Comparison of ENCODE assay signal across 9 mouse cellular contexts in genomic region chr1:36071176-36071575, GRCm38 (mm10). TPM values are rescaled to one million over a fixed set of nuclear protein-coding genes. Genes with fewer than 3 reads are reported as not detected.
DNase-seq lines count a peak whose midpoint lies in the region; ATAC-seq and TF ChIP-seq lines count a peak whose summit lies in the region.
"Had no signal": no experiment of that assay in that cellular context is flagged by ENCODE, and none has a peak within 500 bp of the region (broad histone marks: within the 10 kb centered on the region; RNA-seq: fewer than 3 reads in every experiment).

No protein-coding gene starts in this region.

- no peak for TF ChIP-seq CTCF in heart, postnatal 0 days (IDR thresholded peaks at IDR 0.05; ENCODE audit: low read depth)
- TF ChIP-seq CTCF in MEL (IDR thresholded peaks at IDR 0.05 in 2 of 3, conservative IDR thresholded peaks at IDR 0.05 in 1 of 3; ENCODE audit: control insufficient read depth in 1 of 3, insufficient read depth in 1 of 3, low read depth in 2 of 3, low read length in 3 of 3, poor library complexity in 1 of 3, severe bottlenecking in 1 of 3), result no peak

- H3K9ac ChIP-seq in heart, postnatal 0 days (replicated peaks; ENCODE audit: low read depth, low read length), result no peak overlapping the region
- H3K9ac ChIP-seq in MEL (ENCODE audit: control insufficient read depth, low read depth, low read length, poor library complexity, severe bottlenecking), result peak overlapping the region; percentile 78
- H3K9ac ChIP-seq in hindbrain, embryonic 11.5 days (ENCODE audit: low read depth, low read length), result no peak overlapping the region
- H3K9ac ChIP-seq in midbrain, embryonic 13.5 days (replicated peaks), result peak overlapping the region; percentile 79; the same call in 1 of the 2 replicates

- TF ChIP-seq EP300 in heart, postnatal 0 days (IDR thresholded peaks at IDR 0.05; ENCODE audit: low read depth), result no peak
- TF ChIP-seq EP300 in MEL (IDR thresholded peaks at IDR 0.05; ENCODE audit: low read depth in 1 of 2, low read length in 2 of 2), result no peak

- H3K4me2 ChIP-seq in heart, postnatal 0 days (ENCODE audit: low read depth, low read length), result peak overlapping the region; percentile 98; the same call in 1 of the 2 replicates
- H3K4me2 ChIP-seq in hindbrain, embryonic 11.5 days (replicated peaks; ENCODE audit: low read depth, low read length), result peak overlapping the region; percentile 97
- peak overlapping the region; percentile 73 for H3K4me2 ChIP-seq in midbrain, embryonic 13.5 days (replicated peaks)

- TF ChIP-seq RAD21 in MEL (IDR thresholded peaks at IDR 0.05; ENCODE audit: low read depth, low read length), result no peak

- no peaks in the 10 kb centered on the region for H3K27me3 ChIP-seq in heart, postnatal 0 days (ENCODE audit: control insufficient read depth, insufficient read depth, low read length)
- no peaks in the 10 kb centered on the region for H3K27me3 ChIP-seq in MEL (ENCODE audit: control insufficient read depth in 1 of 2, insufficient read depth in 2 of 2, low read length in 2 of 2)
- H3K27me3 ChIP-seq in hindbrain, embryonic 11.5 days (ENCODE audit: control insufficient read depth, insufficient read depth, low read length), result no peaks in the 10 kb centered on the region
- peaks cover 3% of the 10 kb centered on the region; the same call in 1 of the 2 replicates for H3K27me3 ChIP-seq in midbrain, embryonic 13.5 days
- H3K27me3 ChIP-seq: Patski had no signal

- peaks cover 8% of the 10 kb centered on the region; the same call in 1 of the 2 replicates for H3K36me3 ChIP-seq in heart, postnatal 0 days (replicated peaks; ENCODE audit: control insufficient read depth, insufficient read depth, low read length)
- peaks cover 3 to 21% of the 10 kb centered on the region in 2 experiments for H3K36me3 ChIP-seq in MEL (ENCODE audit: control insufficient read depth in 1 of 2, insufficient read depth in 2 of 2, low read length in 2 of 2)
- H3K36me3 ChIP-seq in hindbrain, embryonic 11.5 days (ENCODE audit: control insufficient read depth, insufficient read depth, low read length), result no peaks in the 10 kb centered on the region
- peaks cover 5% of the 10 kb centered on the region; the same call in 1 of the 2 replicates for H3K36me3 ChIP-seq in midbrain, embryonic 13.5 days

- no peak overlapping the region for H3K4me3 ChIP-seq in heart, postnatal 0 days (ENCODE audit: low read depth, low read length)
- H3K4me3 ChIP-seq in MEL (ENCODE audit: control insufficient read depth in 1 of 2, insufficient read depth in 1 of 2, low read depth in 2 of 2, low read length in 2 of 2), result peak overlapping the region; percentile 83 to 94
- H3K4me3 ChIP-seq in hindbrain, embryonic 11.5 days (ENCODE audit: low read depth, low read length), result peak overlapping the region; percentile 15; the same call in 1 of the 2 replicates
- peak overlapping the region; percentile 64 for H3K4me3 ChIP-seq in midbrain, embryonic 13.5 days (replicated peaks)

- 80% methylated on average over 7 of the region's 7 CpGs for WGBS in heart, postnatal 0 days
- WGBS in hindbrain, embryonic 11.5 days, result 75% methylated on average over 7 of the region's 7 CpGs
- 73% methylated on average over 7 of the region's 7 CpGs for WGBS in midbrain, embryonic 13.5 days

- no peak for ATAC-seq in heart, postnatal 0 days (ENCODE audit: insufficient read depth, low read depth)
- ATAC-seq in hindbrain, embryonic 11.5 days (ENCODE audit: low FRiP score), result no peak
- ATAC-seq in midbrain, embryonic 13.5 days, result no peak
- ATAC-seq in cerebellum, adult (ENCODE audit: insufficient number of reproducible peaks, low FRiP score, low TSS enrichment), result no peak
- ATAC-seq: Patski had no signal

- TF ChIP-seq POLR2A in MEL (IDR thresholded peaks at IDR 0.05; ENCODE audit: control insufficient read depth in 1 of 2, insufficient read depth in 1 of 2, low read depth in 1 of 2, low read length in 2 of 2, poor library complexity in 1 of 2), result no peak

- peaks cover 77% of the 10 kb centered on the region for H3K79me2 ChIP-seq in MEL (ENCODE audit: control insufficient read depth, insufficient read depth, low read length, poor library complexity)

- H3K27ac ChIP-seq in heart, postnatal 0 days (ENCODE audit: low read depth), result no peak overlapping the region
- H3K27ac ChIP-seq in MEL (ENCODE audit: control insufficient read depth, low read depth, low read length), result peak overlapping the region; percentile 12; the same call in 1 of the 2 replicates
- H3K27ac ChIP-seq in hindbrain, embryonic 11.5 days (ENCODE audit: low read depth, low read length), result no peak overlapping the region
- no peak overlapping the region for H3K27ac ChIP-seq in midbrain, embryonic 13.5 days

- no peaks in the 10 kb centered on the region for H3K9me3 ChIP-seq in heart, postnatal 0 days (replicated peaks; ENCODE audit: control insufficient read depth, low read length)
- no peaks in the 10 kb centered on the region for H3K9me3 ChIP-seq in MEL (replicated peaks; ENCODE audit: insufficient read depth, low read length)
- no peaks in the 10 kb centered on the region for H3K9me3 ChIP-seq in hindbrain, embryonic 11.5 days (ENCODE audit: control insufficient read depth, low read length)
- H3K9me3 ChIP-seq in midbrain, embryonic 13.5 days, result no peaks in the 10 kb centered on the region

- DNase-seq in heart, postnatal 0 days (ENCODE audit: low spot score), result no peak
- no peak for DNase-seq in heart, adult 8-10 months (ENCODE audit: low spot score)
- peak; percentile 59 for DNase-seq in MEL (ENCODE audit: low read depth, low spot score)
- no peak for DNase-seq in hindbrain, embryonic 11.5 days (ENCODE audit: low spot score)
- no peak for DNase-seq in c-Kit-positive CD71-positive TER-119-positive erythroid progenitor cells, embryonic 14.5 days (ENCODE audit: low spot score)
- no peak for DNase-seq in heart, postnatal 10 days

- H3K4me1 ChIP-seq in heart, postnatal 0 days (ENCODE audit: control insufficient read depth, insufficient read depth), result peaks cover 51% of the 10 kb centered on the region
- peaks cover 12 to 44% of the 10 kb centered on the region in 2 experiments for H3K4me1 ChIP-seq in MEL (ENCODE audit: control insufficient read depth in 1 of 2, insufficient read depth in 2 of 2, low read length in 2 of 2)
- peaks cover 19% of the 10 kb centered on the region; the same call in 1 of the 2 replicates for H3K4me1 ChIP-seq in hindbrain, embryonic 11.5 days (replicated peaks; ENCODE audit: control insufficient read depth, insufficient read depth, low read length)
- H3K4me1 ChIP-seq in midbrain, embryonic 13.5 days (replicated peaks), result peaks cover 78% of the 10 kb centered on the region

- intact Hi-C loops in heart, postnatal 10 days (cut with DNase I), result loop anchor here (2.0 kb wide), 1 partner anchor 64 kb away; no protein-coding TSS in a partner anchor

TF ChIP-seq in MEL, 35 proteins besides CTCF, POLR2A, EP300 and RAD21:
- TF ChIP-seq JUND (IDR thresholded peaks at IDR 0.05; ENCODE audit: low read depth, low read length), result no peak
- TF ChIP-seq SMC3 (IDR thresholded peaks at IDR 0.05; ENCODE audit: low read depth, low read length), result no peak
- no peak for TF ChIP-seq MAX (IDR thresholded peaks at IDR 0.05; ENCODE audit: low read length)
- TF ChIP-seq ELF1 (IDR thresholded peaks at IDR 0.05; ENCODE audit: low read depth, low read length), result peak; percentile 30; the same call in 1 of the 2 replicates

RNA-seq across cellular contexts. Expression of gene Hs6st1, which starts 3.0 kb away (rescaled TPM):
- 31.5 and 39.8 TPM in 2 replicates for total RNA-seq in heart, postnatal 0 days (2014; rRNA removed; ENCODE audit: low replicate concordance)
- polyA plus RNA-seq in heart, postnatal 0 days (2015; fragmentation: Nextera tagmentation; extraction: Ambion mirVana), result 2.7 and 3.2 TPM in 2 replicates
- 10 to 100 TPM; 20.3 to 24.4 (median 21.2) TPM for total RNA-seq in heart, adult 8-10 months (2022)
- 30.3 and 33.0 TPM in 2 replicates for total RNA-seq in MEL (2012; rRNA removed)
- 10 to 100 TPM; 45.7 to 52.0 TPM for polyA plus RNA-seq in MEL (2012; ENCODE audit: insufficient read depth in 1 of 2, insufficient read length in 2 of 2, low read depth in 1 of 2, low replicate concordance in 2 of 2, missing spikeins in 1 of 2)
- polyA plus RNA-seq in hindbrain, embryonic 11.5 days (2014; fragmentation: Nextera tagmentation; extraction: Ambion mirVana), result 10.7 and 14.9 TPM in 2 replicates
- polyA plus RNA-seq in midbrain, embryonic 13.5 days (2015; fragmentation: Nextera tagmentation; extraction: Ambion mirVana), result 10.4 and 11.0 TPM in 2 replicates
- total RNA-seq in heart, postnatal 10 days (2021), result 10 to 100 TPM; 26.4 to 35.1 TPM

Comparison
In these comparisons a context has a peak if more than half of its experiments do, and no peak if none do; other contexts are left out.
1. H3K9ac ChIP-seq: peak in MEL (single experiment) and midbrain, embryonic 13.5 days (single experiment); none in heart, postnatal 0 days (single experiment) and hindbrain, embryonic 11.5 days (single experiment).
2. Peak in every context shown above with its lines, with median percentiles within 50 percentile points of each other: H3K4me2 ChIP-seq.